Mouse (Mus musculus) embryonic fibroblast, embryonic 13.5 days (primary cell): ENCODE data around the gene Gpr31b. TPM values are rescaled to one million over a fixed set of nuclear protein-coding genes. Genes with fewer than 3 reads are reported as not detected.
"Not testable (repeated sequence)": the region's sequence is repeated elsewhere in the genome, so short reads cannot be mapped to it uniquely, and the experiment has no call there.

Experiments
- H3K27ac ChIP-seq: 2 replicates; pipeline ENCODE4 v1.5.1; 2012; ENCODE audit warnings: low read length, control low read depth, inconsistent platforms; ENCODE audit not compliant: insufficient read depth
- H3K4me1 ChIP-seq: 2 replicates; pipeline ENCODE4 v1.6.1; 2011; ENCODE audit warnings: low read length; ENCODE audit not compliant: control insufficient read depth, insufficient read depth
- H3K4me3 ChIP-seq: 2 replicates; pipeline ENCODE4 v1.5.1; 2011; ENCODE audit warnings: mild to moderate bottlenecking, control low read depth, low read length; ENCODE audit not compliant: insufficient read depth
- CTCF ChIP-seq: IDR thresholded peaks from 2 replicates; pipeline ENCODE4 v1.5.1; 2011; ENCODE audit warnings: mild to moderate bottlenecking, control low read depth, low read length, moderate library complexity, borderline replicate concordance; ENCODE audit not compliant: insufficient read depth
- POLR2A ChIP-seq: IDR thresholded peaks from 2 replicates; pipeline ENCODE4 v1.6.1; 2011; ENCODE audit warnings: low read depth, mild to moderate bottlenecking, control low read depth, low read length, moderate library complexity
- polyA plus RNA-seq: library from polyadenylated mRNA; stranded (reverse); fragments of >200 nt; gene quantifications from 2 replicates; pipeline ENCODE4 v1.2.4, GENCODE M21; 2011; ENCODE audit warnings: low read depth; ENCODE audit not compliant: missing spikeins, insufficient read length

The Gpr31b gene
- polyA plus RNA-seq, 1 experiment, result not detected

DNA sequence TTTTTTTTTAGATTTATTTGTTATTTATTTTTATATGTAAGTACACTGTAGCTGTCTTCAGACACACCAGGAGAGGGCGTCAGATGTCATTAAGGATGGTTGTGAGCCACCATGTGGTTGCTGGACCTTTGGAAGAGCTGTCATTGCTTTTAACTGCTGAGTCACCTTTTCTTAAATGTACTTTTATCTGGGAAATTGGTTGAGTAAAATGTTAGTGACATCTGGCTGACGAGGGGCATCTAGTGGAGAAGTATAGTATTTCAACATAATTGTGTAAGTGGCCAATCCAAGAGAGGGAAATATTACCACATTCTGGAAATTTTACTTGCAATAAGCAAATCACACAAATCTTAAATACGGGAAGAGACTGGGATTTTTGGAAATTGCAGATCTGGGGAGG is 42.2 kb downstream of the Gpr31b start:
- Histone ChIP-seq H3K4me3 (no peak overlapping the region), H3K27ac (no peak overlapping the region), H3K4me1 (peaks cover 2% of the 10 kb centered on the region)
- TF ChIP-seq CTCF (no peak), POLR2A (no peak)

DNA sequence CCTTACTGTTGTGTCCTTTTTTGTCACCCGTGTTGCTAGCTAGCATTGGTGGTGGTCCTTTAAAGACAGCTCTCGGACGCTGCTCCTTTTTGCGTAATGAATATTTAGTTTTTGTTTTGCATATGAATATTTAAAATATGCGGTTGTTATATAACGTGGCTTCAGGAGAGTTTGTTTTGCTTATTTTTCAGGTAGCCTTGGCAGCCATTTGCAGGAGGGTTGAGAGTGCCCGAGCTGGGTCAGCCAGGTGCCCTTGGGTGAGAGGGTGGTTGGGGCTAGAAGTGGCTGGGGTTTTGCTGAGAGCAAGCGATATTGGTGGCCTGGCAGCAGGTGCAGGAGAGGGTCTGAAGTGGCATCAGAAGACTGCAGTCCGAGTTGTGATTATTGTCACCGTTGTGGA is 43.6 kb downstream of the Gpr31b start:
- peak overlapping the region; percentile 88 for H3K4me3 ChIP-seq
- H3K27ac ChIP-seq, result no peak overlapping the region
- peaks cover 2% of the 10 kb centered on the region for H3K4me1 ChIP-seq
- no peak for TF ChIP-seq POLR2A
- TF ChIP-seq CTCF, result no peak

DNA sequence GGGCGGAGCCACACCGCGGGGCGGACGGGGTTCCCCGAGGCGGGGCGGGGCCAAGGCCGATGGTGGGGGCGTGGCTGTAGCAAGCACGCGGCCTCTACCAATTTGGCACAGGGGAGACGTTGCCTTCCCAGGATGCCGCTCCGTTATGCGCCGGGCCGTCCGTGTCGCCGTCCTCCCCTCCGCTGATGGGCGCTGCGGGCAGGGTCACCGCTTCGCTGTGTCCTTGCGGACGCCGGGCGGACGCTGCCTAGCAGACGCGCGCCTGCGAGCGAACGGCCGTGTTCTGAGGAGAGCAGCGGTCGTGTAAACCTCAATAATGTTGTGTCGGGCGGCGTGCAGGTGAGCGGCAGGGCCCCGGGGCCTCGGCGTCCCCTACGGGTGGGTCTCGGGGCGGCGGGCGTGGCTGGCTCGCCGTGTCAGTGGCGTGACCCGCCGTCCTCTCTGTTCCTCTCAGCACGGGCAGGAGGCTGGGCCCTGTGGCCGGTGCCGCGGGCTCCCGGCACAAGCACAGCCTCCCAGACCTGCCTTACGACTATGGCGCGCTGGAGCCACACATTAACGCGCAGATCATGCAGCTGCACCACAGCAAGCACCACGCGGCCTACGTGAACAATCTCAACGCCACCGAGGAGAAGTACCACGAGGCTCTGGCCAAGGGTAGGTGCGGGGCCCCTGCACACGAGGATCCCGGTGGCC is 44.2 kb downstream of the Gpr31b start:
- Histone ChIP-seq H3K4me1 (peaks cover 2% of the 10 kb centered on the region), H3K4me3 (peak overlapping the region; percentile 88), H3K27ac (peak overlapping the region; percentile 38)
- TF ChIP-seq POLR2A (peak; percentile 98), CTCF (no peak)

DNA sequence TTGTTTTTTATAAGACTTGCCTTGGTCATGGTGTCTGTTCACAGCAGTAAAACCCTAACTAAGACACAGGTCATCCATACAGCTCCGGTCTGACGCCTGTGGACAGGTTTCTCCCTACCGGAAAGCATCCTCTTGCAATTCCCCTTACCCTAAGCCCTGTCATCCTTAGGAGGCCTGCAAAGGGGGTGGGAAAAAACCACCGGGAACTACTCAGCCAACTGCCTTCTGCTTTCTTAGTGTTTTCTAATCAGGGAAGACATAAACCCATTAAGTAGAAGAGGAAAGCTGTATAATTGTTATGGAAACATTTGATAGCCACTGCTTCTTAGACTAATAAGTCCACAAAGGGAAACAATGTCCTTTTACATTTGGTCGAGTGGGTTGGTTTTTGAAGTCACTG is 45.1 kb downstream of the Gpr31b start:
- H3K27ac ChIP-seq, result no peak overlapping the region
- TF ChIP-seq CTCF (no peak), POLR2A (no peak)
- no peak overlapping the region for H3K4me3 ChIP-seq
- peaks cover 2% of the 10 kb centered on the region for H3K4me1 ChIP-seq

DNA sequence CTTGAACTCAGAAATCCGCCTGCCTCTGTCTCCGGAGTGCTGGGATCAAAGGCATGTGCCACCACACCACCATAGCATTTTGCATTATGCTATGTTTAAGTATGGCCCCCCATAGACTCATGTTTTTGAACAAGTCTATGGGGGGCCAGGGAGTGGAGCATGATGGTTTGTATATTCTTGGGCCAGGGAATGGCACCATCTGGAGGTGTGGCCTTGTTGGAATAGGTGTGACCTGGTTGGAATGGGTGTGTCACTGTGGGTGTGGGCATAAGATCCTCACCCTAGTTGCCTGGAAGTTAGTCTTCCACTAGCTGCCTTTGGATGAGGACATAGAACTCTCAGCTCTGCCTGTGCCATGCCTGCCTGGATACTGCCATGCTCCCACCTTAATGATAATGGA is 45.5 kb downstream of the Gpr31b start, which contains the start of gene Sod2:
TSS of gene Sod2 (plus strand) at position 301 of the 400 bp plus-strand sequence.
- Histone ChIP-seq H3K4me3 (peak within 1 kb of the TSS; percentile 25; the same call in 1 of the 2 replicates), H3K27ac (peak within 1 kb of the TSS; percentile 31; the same call in 1 of the 2 replicates)
- not testable (repeated sequence) for H3K4me1 ChIP-seq

DNA sequence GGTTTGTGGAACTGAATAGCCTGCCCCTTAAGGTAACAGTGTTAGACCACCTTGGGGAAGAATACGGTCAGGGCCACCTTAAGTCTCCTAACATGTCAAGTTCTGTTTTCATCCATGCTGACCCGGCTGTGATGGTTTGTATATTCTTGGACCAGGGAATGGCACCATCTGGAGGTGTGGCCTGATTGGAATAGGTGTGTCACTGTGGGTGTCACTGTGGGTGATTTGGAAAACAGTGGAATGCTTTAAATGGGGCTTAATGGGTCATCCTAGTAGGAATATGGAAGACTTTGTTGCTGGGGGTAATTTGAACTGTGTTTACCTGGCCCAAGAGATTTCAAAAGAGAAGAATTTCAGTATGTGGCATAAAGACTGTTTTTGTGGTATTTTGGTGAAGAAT is 47.7 kb downstream of the Gpr31b start:
- H3K4me3 ChIP-seq, H3K4me1 ChIP-seq, H3K27ac ChIP-seq: not testable (repeated sequence)

DNA sequence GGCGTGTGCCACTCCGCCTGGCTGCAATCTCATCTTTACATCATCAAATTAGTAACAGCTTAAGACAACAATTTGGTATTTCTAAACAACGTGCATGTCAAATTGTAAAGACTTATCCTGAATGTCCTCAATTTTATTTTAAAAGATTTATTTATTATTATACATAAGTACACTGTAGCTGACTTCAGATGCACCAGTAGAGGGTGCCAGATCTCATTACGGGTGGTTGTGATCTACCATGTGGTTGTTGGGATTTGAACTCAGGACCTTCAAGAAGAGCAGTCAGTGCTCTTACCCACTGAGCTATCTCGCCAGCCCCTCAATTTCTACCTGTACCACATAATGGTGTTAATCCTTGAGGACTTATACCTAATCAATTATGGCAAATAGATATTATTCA is 49.9 kb downstream of the Gpr31b start:
- not testable (repeated sequence) for H3K27ac ChIP-seq, H3K4me3 ChIP-seq, H3K4me1 ChIP-seq

Other genes with a start within 250 kb of the Gpr31b start
- not detected in 2 replicates for gene Mas1, start 184.2 kb downstream of the Gpr31b start, polyA plus RNA-seq
- not detected in 2 replicates for gene Mrgprh, start 176.3 kb downstream of the Gpr31b start, polyA plus RNA-seq
- 2.5 and 2.7 TPM in 2 replicates for gene Pnldc1, start 142.1 kb downstream of the Gpr31b start, polyA plus RNA-seq
- 370 and 388 TPM in 2 replicates for gene Tcp1, start 136.6 kb downstream of the Gpr31b start, polyA plus RNA-seq
- gene Mrpl18, start 136.0 kb downstream of the Gpr31b start, polyA plus RNA-seq, result 36.1 and 37.7 TPM in 2 replicates
- gene Acat3, start 111.7 kb downstream of the Gpr31b start, polyA plus RNA-seq, result 0.61 TPM in 1 of 2 replicates, not detected in the other
- 46.5 and 46.7 TPM in 2 replicates for gene Acat2, start 91.5 kb downstream of the Gpr31b start, polyA plus RNA-seq
- 113 and 135 TPM in 2 replicates for gene Wtap, start 58.1 kb downstream of the Gpr31b start, polyA plus RNA-seq
- 52.9 and 53.8 TPM in 2 replicates for gene Sod2, start 45.5 kb downstream of the Gpr31b start, polyA plus RNA-seq
- gene Tcp10b, start 8.8 kb upstream of the Gpr31b start, polyA plus RNA-seq, result not detected in 2 replicates
- gene Unc93a, start 79.5 kb upstream of the Gpr31b start, polyA plus RNA-seq, result not detected in 2 replicates
- gene Smok2a, start 168.9 kb upstream of the Gpr31b start, polyA plus RNA-seq, result not detected in 2 replicates
- not detected in 2 replicates for gene Smok2b, start 178.0 kb upstream of the Gpr31b start, polyA plus RNA-seq